Comparison of ENCODE assay signal across 13 mouse cellular contexts in the genomic region with DNA sequence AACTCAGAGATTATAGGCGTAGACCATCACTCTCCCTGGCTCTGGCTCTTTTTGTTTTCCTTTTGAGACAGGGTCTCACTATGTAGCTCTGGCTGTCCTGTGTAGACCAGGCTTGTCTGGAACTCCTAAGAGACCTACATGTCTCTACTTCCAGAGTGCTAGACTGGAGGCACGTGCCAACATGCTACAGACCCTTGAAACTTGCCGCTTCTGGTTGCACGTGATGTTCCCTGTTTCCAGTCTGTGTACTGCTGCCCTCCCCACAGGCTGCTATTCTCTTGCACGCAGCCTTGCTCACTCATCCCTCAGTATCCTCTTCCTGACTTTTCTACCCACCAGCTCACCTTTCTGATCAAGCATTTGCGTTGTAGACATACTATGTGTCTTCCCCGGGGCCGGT. TPM values are rescaled to one million over a fixed set of nuclear protein-coding genes. Genes with fewer than 3 reads are reported as not detected.
DNase-seq lines count a peak whose midpoint lies in the region; ATAC-seq and TF ChIP-seq lines count a peak whose summit lies in the region.
"Had no signal": no experiment of that assay in that cellular context is flagged by ENCODE, and none has a peak within 500 bp of the region (broad histone marks: within the 10 kb centered on the region; RNA-seq: fewer than 3 reads in every experiment).

No protein-coding gene starts in this region.

- no peak for ATAC-seq in forebrain, embryonic 13.5 days
- ATAC-seq in embryonic facial prominence, embryonic 11.5 days (replicated peaks; ENCODE audit: insufficient number of reproducible peaks, low FRiP score, low TSS enrichment, low read depth) = no peak

- no peak overlapping the region for H3K9ac ChIP-seq in forebrain, embryonic 13.5 days
- no peak overlapping the region for H3K9ac ChIP-seq in embryonic facial prominence, embryonic 11.5 days (replicated peaks; ENCODE audit: low read length)

- 77% methylated on average over 8 of the region's 8 CpGs for WGBS in forebrain, embryonic 10.5 days
- WGBS in forebrain, embryonic 13.5 days = 86% methylated on average over 8 of the region's 8 CpGs
- WGBS in kidney, adult 2 months = 63% methylated on average over 8 of the region's 8 CpGs
- 74% methylated on average over 8 of the region's 8 CpGs for WGBS in embryonic facial prominence, embryonic 11.5 days

- no peaks in the 10 kb centered on the region for H3K9me3 ChIP-seq in forebrain, embryonic 10.5 days
- no peaks in the 10 kb centered on the region for H3K9me3 ChIP-seq in forebrain, embryonic 13.5 days (replicated peaks)
- H3K9me3 ChIP-seq in embryonic facial prominence, embryonic 11.5 days (replicated peaks; ENCODE audit: control insufficient read depth, low read length) = no peaks in the 10 kb centered on the region
- H3K9me3 ChIP-seq: hindbrain, embryonic 12.5 days; midbrain, embryonic 10.5 days had no signal

- H3K27ac ChIP-seq in forebrain, embryonic 10.5 days = peak overlapping the region; percentile 48; the same call in 1 of the 2 replicates
- no peak overlapping the region for H3K27ac ChIP-seq in forebrain, embryonic 13.5 days
- H3K27ac ChIP-seq in kidney, adult 2 months (ENCODE audit: insufficient read depth, low read depth, low read length) = peak overlapping the region; percentile 75
- H3K27ac ChIP-seq in embryonic facial prominence, embryonic 11.5 days (replicated peaks; ENCODE audit: low read depth, low read length) = no peak overlapping the region
- H3K27ac ChIP-seq: hindbrain, embryonic 12.5 days had no signal

- H3K27me3 ChIP-seq in forebrain, embryonic 10.5 days (ENCODE audit: poor library complexity, severe bottlenecking) = peaks cover 36% of the 10 kb centered on the region
- H3K27me3 ChIP-seq in forebrain, embryonic 13.5 days = peaks cover 25% of the 10 kb centered on the region
- H3K27me3 ChIP-seq in kidney, adult 2 months (replicated peaks; ENCODE audit: control insufficient read depth, insufficient read depth, low read length) = no peaks in the 10 kb centered on the region
- H3K27me3 ChIP-seq in embryonic facial prominence, embryonic 11.5 days (ENCODE audit: control insufficient read depth, insufficient read depth, low read length) = no peaks in the 10 kb centered on the region

- no peak overlapping the region for H3K4me2 ChIP-seq in forebrain, embryonic 13.5 days
- no peak overlapping the region for H3K4me2 ChIP-seq in embryonic facial prominence, embryonic 11.5 days (ENCODE audit: low read depth, low read length)

- DNase-seq in forebrain, embryonic 10.5 days (ENCODE audit: extremely low spot score, low spot score) = no peak
- no peak for DNase-seq in kidney, adult 2 months
- DNase-seq in kidney, postnatal 10 days = no peak
- DNase-seq in embryonic facial prominence, embryonic 11.5 days (ENCODE audit: low spot score) = peak; percentile 7
- peak; percentile 53 for DNase-seq in lung, postnatal 36 days
- DNase-seq in left cerebral cortex, adult 11 months (ENCODE audit: low spot score) = no peak
- DNase-seq in ovary, adult 18-20 months (ENCODE audit: low spot score) = no peak
- DNase-seq: forebrain, postnatal 0 days; liver; right cerebral cortex, postnatal 4 days had no signal

- H3K4me1 ChIP-seq in forebrain, embryonic 10.5 days = peaks cover 58% of the 10 kb centered on the region
- peaks cover 17% of the 10 kb centered on the region for H3K4me1 ChIP-seq in forebrain, embryonic 13.5 days
- H3K4me1 ChIP-seq in kidney, adult 2 months (ENCODE audit: control insufficient read depth, insufficient read depth, low read length) = peaks cover 43% of the 10 kb centered on the region
- peaks cover 3% of the 10 kb centered on the region; the same call in 1 of the 2 replicates for H3K4me1 ChIP-seq in embryonic facial prominence, embryonic 11.5 days (ENCODE audit: control insufficient read depth, insufficient read depth, low read length)

- H3K36me3 ChIP-seq in forebrain, embryonic 10.5 days (replicated peaks) = no peaks in the 10 kb centered on the region
- no peaks in the 10 kb centered on the region for H3K36me3 ChIP-seq in forebrain, embryonic 13.5 days (ENCODE audit: poor library complexity, severe bottlenecking)
- H3K36me3 ChIP-seq in kidney, adult 2 months (ENCODE audit: control insufficient read depth, insufficient read depth, low read length) = no peaks in the 10 kb centered on the region
- H3K36me3 ChIP-seq in embryonic facial prominence, embryonic 11.5 days (replicated peaks; ENCODE audit: control insufficient read depth, insufficient read depth, low read depth, low read length) = no peaks in the 10 kb centered on the region
- H3K36me3 ChIP-seq: hindbrain, embryonic 12.5 days; midbrain, embryonic 10.5 days had no signal

- no peak for TF ChIP-seq CTCF in kidney, adult 2 months (conservative IDR thresholded peaks at IDR 0.05; ENCODE audit: insufficient read depth, insufficient read length, low read depth, low read length)

- H3K4me3 ChIP-seq in forebrain, embryonic 10.5 days = no peak overlapping the region
- no peak overlapping the region for H3K4me3 ChIP-seq in forebrain, embryonic 13.5 days
- no peak overlapping the region for H3K4me3 ChIP-seq in kidney, adult 2 months (ENCODE audit: insufficient read depth, low read depth, low read length)
- H3K4me3 ChIP-seq in embryonic facial prominence, embryonic 11.5 days (ENCODE audit: low read depth, low read length) = no peak overlapping the region

- TF ChIP-seq POLR2A in kidney, adult 2 months (IDR thresholded peaks at IDR 0.05; ENCODE audit: low read depth, low read length) = no peak

RNA-seq across cellular contexts. Expression of gene Txn2, which starts 22.7 kb away (rescaled TPM):
- 288 and 291 TPM in 2 replicates for polyA plus RNA-seq in forebrain, embryonic 10.5 days (2016; fragmentation: Nextera tagmentation; extraction: Ambion mirVana)
- polyA plus RNA-seq in forebrain, embryonic 13.5 days (2015; fragmentation: Nextera tagmentation; extraction: Ambion mirVana) = 234 and 249 TPM in 2 replicates
- 396 and 408 TPM in 2 replicates for polyA plus RNA-seq in kidney, adult 2 months (2012; rRNA removed)
- polyA plus RNA-seq in embryonic facial prominence, embryonic 11.5 days (2014; fragmentation: Nextera tagmentation; extraction: Ambion mirVana) = 239 and 248 TPM in 2 replicates

RNA-seq across cellular contexts. Expression of gene Foxred2, which starts 50.4 kb away (rescaled TPM):
- polyA plus RNA-seq in forebrain, embryonic 10.5 days (2016; fragmentation: Nextera tagmentation; extraction: Ambion mirVana) = 7.9 and 8.7 TPM in 2 replicates
- polyA plus RNA-seq in forebrain, embryonic 13.5 days (2015; fragmentation: Nextera tagmentation; extraction: Ambion mirVana) = 6.9 and 8.5 TPM in 2 replicates
- 3.8 and 4.1 TPM in 2 replicates for polyA plus RNA-seq in kidney, adult 2 months (2012; rRNA removed)
- polyA plus RNA-seq in embryonic facial prominence, embryonic 11.5 days (2014; fragmentation: Nextera tagmentation; extraction: Ambion mirVana) = 4.9 and 8.4 TPM in 2 replicates

Comparison
In these comparisons a context has a peak if more than half of its experiments do, and no peak if none do; other contexts are left out.
1. H3K27ac ChIP-seq: peak in forebrain, embryonic 10.5 days (single experiment) and kidney, adult 2 months (single experiment); none in forebrain, embryonic 13.5 days (single experiment) and embryonic facial prominence, embryonic 11.5 days (single experiment).
2. DNase-seq: peak in embryonic facial prominence, embryonic 11.5 days (single experiment) and lung, postnatal 36 days (single experiment); none in forebrain, embryonic 10.5 days (single experiment), kidney, adult 2 months (single experiment), kidney, postnatal 10 days (single experiment), left cerebral cortex, adult 11 months (single experiment) and ovary, adult 18-20 months (single experiment).